Mouse (Mus musculus) stomach, embryonic 15.5 days (tissue): ENCODE results near the gene Sept9. TPM values are rescaled to one million over a fixed set of nuclear protein-coding genes. Genes with fewer than 3 reads are reported as not detected.
A peak's percentile ranks its signal among the peaks of the same experiment; 100 is the strongest.

Experiments
- ATAC-seq: fragments of 200-750 bp; cut with Nextera tagmentation; 2 replicates; pipeline ENCODE4 v1.8.0; 2017; ENCODE audit warnings: low read depth, moderate number of reproducible peaks, moderate TSS enrichment; ENCODE audit not compliant: insufficient read depth, low FRiP score
- H3K27ac ChIP-seq: fragments of 300-500 bp; sonication (generic); 2 replicates; pipeline ENCODE4 v1.5.1; 2015; ENCODE audit warnings: mild to moderate bottlenecking, inconsistent platforms
- H3K27me3 ChIP-seq: fragments of 300-500 bp; sonication (generic); replicated peaks from 2 replicates; pipeline ENCODE4 v1.6.1; 2015; ENCODE audit warnings: inconsistent platforms
- H3K36me3 ChIP-seq: fragments of 300-500 bp; sonication (generic); 2 replicates; pipeline ENCODE4 v1.6.1; 2015; ENCODE audit warnings: inconsistent platforms
- H3K4me1 ChIP-seq: fragments of 300-500 bp; sonication (generic); 2 replicates; pipeline ENCODE4 v1.6.1; 2015; ENCODE audit warnings: inconsistent platforms
- H3K4me2 ChIP-seq: fragments of 300-500 bp; sonication (generic); 2 replicates; pipeline ENCODE4 v1.6.1; 2015; ENCODE audit warnings: mild to moderate bottlenecking, inconsistent platforms
- H3K4me3 ChIP-seq: fragments of 300-500 bp; sonication (generic); replicated peaks from 2 replicates; pipeline ENCODE4 v1.5.1; 2015; ENCODE audit warnings: inconsistent platforms
- H3K9ac ChIP-seq: fragments of 300-500 bp; sonication (generic); 2 replicates; pipeline ENCODE4 v1.6.1; 2015; ENCODE audit warnings: inconsistent platforms
- H3K9me3 ChIP-seq: fragments of 300-500 bp; sonication (generic); 2 replicates; pipeline ENCODE4 v1.6.1; 2016; ENCODE audit warnings: inconsistent platforms
- WGBS: fragments of 180-500 bp; shearing (Covaris S2); methylation state at CpG from one replicate; pipeline ENCODE4 v1.1.7; 2015; 5-methylcytosine and 5-hydroxymethylcytosine counted together
- polyA plus RNA-seq: library from polyadenylated mRNA; unstranded; fragments of >200 nt; fragmentation: Nextera tagmentation; extraction: Ambion mirVana; gene quantifications from 2 replicates; pipeline ENCODE4 v1.2.1, GENCODE M21; 2015

Gene Sept9
- polyA plus RNA-seq, result 107 and 121 TPM in 2 replicates

DNA sequence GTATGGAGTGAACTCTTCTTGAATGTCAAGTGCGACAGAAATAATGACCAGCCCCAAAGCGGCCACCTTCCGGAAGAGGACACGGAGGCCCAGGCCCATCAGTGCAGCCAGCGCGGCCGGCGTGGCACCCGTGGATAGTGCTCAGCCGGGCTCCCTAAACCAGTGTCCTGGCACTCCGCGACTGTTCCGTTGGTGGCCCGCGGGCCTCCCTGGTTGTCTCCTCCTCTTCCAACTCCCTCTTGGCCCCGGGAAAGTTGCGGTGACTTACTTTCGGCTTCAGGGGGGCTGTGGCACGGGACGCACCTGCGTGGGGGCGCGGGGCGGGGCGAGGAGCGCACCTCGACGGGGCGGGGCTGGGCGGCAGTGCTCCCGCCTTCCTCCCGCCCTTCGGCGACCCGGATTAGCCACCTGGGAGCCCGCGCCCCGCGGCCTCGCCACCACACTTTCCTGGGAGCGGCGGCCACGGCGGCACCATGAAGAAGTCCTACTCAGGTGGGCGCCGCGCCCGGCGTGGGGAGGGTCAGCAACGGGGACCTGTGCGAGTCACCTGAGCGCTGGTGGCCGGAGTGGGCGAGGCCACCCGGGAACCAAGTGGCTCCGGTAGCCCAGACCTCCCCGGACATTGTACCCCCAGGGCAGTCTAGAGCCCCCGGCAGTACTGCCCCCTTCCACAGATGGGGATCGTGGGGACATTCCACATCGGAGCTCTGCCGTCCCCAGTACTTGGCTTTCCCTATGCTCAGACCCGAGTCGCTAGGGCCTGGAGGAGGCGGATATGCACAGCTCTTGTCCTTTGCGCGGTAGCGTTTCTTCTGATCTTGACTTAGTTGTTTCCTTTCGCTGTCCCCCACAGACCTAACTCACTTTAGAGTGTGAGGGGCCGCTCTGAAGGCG, at the start of gene Sept9:
Gene Sept9 (plus strand): TSS at position 380 of the 894 bp plus-strand sequence.
- Histone ChIP-seq H3K27me3 (peaks cover 6% of the 10 kb centered on the region; the same call in 1 of the 2 replicates), H3K36me3 (no peaks in the 10 kb centered on the region), H3K4me1 (peaks cover 33% of the 10 kb centered on the region), H3K9me3 (no peaks in the 10 kb centered on the region), H3K27ac (peak within 1 kb of the TSS; percentile 63; the same call in 1 of the 2 replicates), H3K4me3 (peak within 1 kb of the TSS; percentile 57), H3K9ac (peak within 1 kb of the TSS; percentile 46), H3K4me2 (peak within 1 kb of the TSS; percentile 85)
- under 1% methylated on average over 70 of the region's 70 CpGs for WGBS
- ATAC-seq, result 0 out of 2 replicates have a peak, but pooled peaks have one; percentile 29

DNA sequence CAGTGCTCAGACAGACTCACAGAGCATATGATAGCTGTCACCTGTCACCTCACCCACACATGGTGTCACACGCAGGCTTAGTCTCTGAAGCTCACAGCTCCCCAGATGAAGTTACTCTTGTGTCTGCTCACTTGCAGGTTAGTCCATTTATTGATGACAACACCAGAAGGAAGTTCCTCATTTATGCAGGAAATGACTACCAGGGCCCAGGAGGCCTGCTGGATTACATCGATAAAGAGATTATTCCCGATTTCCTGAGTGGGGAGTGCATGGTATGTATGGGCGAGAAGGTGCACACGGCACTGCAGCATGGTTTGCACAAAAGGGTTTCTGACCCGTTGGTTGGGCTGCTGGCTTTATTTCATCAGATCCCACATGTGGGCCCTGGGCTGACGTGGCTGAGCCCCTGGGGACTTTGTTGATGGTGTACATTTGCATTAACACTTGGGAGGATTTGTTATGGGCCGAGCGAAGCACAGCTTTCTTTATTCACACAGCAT, 48.9 kb upstream of the Sept9 start:
- WGBS, result 73% methylated on average over 9 of the region's 9 CpGs
- peaks cover 51% of the 10 kb centered on the region for H3K36me3 ChIP-seq

DNA sequence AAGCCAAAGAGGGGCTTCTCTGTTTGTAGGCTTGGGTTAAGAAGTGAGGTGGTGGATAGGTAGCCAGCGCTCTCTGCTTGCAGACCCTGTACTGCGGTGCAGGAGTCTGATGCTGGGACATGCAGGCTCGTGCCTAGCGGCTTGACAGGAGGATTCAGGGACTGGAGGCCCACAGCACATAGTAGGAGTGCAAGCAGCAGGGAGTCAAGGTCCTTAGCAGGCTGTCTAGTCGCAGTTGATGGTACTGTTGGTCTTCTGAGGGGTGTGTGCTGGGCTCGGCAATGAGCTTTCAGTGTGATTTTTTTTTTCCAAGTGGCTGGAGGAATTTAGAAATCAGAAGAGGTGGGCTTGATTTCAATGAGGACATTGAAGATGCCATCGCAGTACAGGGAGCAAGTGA, 48.0 kb upstream of the Sept9 start:
- no peak for ATAC-seq
- 89% methylated on average over 7 of the region's 7 CpGs for WGBS
- peaks cover 45% of the 10 kb centered on the region for H3K36me3 ChIP-seq

More for the DNA sequence above, 48.9 kb upstream of the Sept9 start:
- H3K4me1 ChIP-seq, result peaks cover 12% of the 10 kb centered on the region; the same call in 1 of the 2 replicates
- no peak overlapping the region for H3K27ac ChIP-seq
- no peak for ATAC-seq
- H3K9me3 ChIP-seq, result no peaks in the 10 kb centered on the region
- no peak overlapping the region for H3K4me3 ChIP-seq
- H3K4me2 ChIP-seq, result no peak overlapping the region
- no peak overlapping the region for H3K9ac ChIP-seq
- no peaks in the 10 kb centered on the region for H3K27me3 ChIP-seq

DNA sequence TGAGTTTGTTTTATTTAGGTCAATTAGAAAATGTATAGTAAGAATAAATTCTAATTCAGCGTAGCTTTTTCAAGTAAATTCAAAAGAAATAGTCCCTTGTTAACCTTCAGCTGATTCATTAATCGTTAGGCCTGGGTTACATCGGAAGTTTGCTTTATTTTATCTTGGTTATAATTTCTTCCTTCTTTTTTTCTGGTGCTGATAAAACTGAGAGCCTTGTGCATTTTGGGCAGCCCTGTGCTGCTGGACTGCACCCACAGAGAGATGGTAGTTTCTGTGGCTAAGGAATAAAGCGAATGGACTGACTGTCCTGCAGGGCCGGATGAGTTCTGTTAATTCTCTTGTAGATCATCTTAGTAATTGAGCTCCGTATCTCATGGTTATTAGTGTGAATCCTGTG, 46.9 kb upstream of the Sept9 start:
- Histone ChIP-seq H3K27ac (no peak overlapping the region), H3K4me2 (no peak overlapping the region), H3K9ac (no peak overlapping the region), H3K4me1 (peaks cover 18% of the 10 kb centered on the region; the same call in 1 of the 2 replicates), H3K36me3 (peaks cover 48% of the 10 kb centered on the region), H3K27me3 (no peaks in the 10 kb centered on the region), H3K9me3 (no peaks in the 10 kb centered on the region), H3K4me3 (no peak overlapping the region)
- WGBS, result 87% methylated on average over 6 of the region's 6 CpGs
- no peak for ATAC-seq

More for the DNA sequence above, 48.0 kb upstream of the Sept9 start:
- Histone ChIP-seq H3K4me1 (peaks cover 18% of the 10 kb centered on the region; the same call in 1 of the 2 replicates), H3K4me2 (no peak overlapping the region), H3K9ac (no peak overlapping the region), H3K27me3 (no peaks in the 10 kb centered on the region), H3K9me3 (no peaks in the 10 kb centered on the region), H3K27ac (no peak overlapping the region), H3K4me3 (no peak overlapping the region)

DNA sequence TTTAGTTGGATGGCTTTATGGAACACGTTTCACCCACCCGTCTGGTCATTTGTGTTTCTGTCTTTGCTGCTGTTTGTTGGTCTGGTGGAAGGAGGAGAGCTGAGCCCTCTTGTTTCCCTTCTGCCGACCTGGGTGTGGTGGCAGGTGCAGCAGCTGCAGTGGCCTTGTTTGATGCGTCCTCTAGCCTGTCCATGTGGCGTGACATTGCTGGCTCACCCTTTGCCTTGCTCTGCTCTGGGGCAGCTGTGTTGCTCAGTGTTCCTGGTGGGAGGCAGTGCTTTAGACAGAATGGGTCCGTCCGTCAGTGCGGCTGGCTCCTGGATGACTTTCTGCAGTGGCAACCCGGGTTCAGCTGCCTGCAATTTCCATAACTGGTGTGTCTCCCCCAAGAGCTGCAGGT, 45.9 kb upstream of the Sept9 start:
- H3K9me3 ChIP-seq, result no peaks in the 10 kb centered on the region
- H3K27me3 ChIP-seq, result no peaks in the 10 kb centered on the region
- peaks cover 18% of the 10 kb centered on the region; the same call in 1 of the 2 replicates for H3K4me1 ChIP-seq
- no peak overlapping the region for H3K4me2 ChIP-seq
- peak overlapping the region; percentile 72 for H3K27ac ChIP-seq
- H3K9ac ChIP-seq, result no peak overlapping the region
- ATAC-seq, result no peak
- peaks cover 44% of the 10 kb centered on the region for H3K36me3 ChIP-seq
- WGBS, result 63% methylated on average over 9 of the region's 9 CpGs
- H3K4me3 ChIP-seq, result no peak overlapping the region

DNA sequence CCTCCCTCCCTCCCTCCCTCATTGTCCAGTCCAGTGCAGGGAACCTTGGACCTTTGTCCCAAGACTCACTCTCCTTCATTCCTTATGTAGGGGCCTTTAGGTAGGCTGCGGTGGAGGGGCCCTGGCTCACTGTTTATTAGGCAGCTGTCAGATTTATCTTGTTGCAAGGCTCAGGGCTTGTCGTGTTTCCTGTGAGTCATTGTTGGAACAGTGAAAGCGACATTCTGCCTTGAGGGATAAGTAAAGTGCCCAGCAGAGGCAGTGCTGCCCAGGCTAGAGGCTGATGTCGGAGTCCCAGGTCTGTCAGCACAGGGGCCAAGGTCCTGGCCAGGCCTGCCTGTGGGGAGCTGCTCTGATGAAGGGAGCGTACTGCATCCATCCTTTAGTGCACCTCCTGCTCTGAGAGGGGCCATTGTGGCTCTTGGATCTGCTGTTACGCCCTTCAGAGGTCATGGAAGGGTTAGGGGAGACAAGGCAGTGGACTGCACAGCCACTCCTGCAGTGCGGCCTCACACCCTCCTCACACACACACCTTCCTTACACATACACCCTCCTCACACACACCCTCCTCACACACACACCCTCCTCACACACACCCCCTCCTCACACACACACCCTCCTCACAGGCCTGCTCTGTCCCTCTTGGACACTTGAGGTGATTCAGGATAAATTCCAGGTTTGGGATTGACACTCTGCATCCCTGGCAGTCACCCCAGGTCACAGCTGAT, 45.2 kb upstream of the Sept9 start:
- no peak overlapping the region for H3K4me3 ChIP-seq

DNA sequence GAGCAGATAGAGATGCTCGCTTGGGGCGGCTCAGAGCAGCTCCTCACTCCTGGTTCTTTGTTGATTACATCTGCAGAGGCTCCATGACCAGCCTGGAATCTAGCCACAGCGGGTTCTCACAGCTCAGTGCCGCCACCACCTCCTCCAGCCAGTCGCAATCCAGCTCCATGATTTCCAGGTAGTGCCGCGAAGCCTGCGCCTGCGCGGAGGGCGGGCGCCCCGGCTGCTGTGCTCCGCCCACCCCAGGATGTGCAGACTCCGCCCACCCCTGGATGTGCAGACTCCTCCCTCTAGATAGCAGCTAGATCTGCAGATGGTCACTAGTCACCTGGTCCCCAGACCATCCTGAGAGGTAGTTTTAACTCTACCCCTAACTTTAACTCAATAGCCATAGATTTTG, 42.7 kb upstream of the Sept9 start:
- no peak overlapping the region for H3K9ac ChIP-seq
- WGBS, result 32% methylated on average over 13 of the region's 15 CpGs
- H3K9me3 ChIP-seq, result no peaks in the 10 kb centered on the region
- H3K27ac ChIP-seq, result no peak overlapping the region
- no peak overlapping the region for H3K4me2 ChIP-seq
- H3K27me3 ChIP-seq, result no peaks in the 10 kb centered on the region
- no peak overlapping the region for H3K4me3 ChIP-seq
- H3K4me1 ChIP-seq, result peaks cover 20% of the 10 kb centered on the region; the same call in 1 of the 2 replicates
- peaks cover 29% of the 10 kb centered on the region for H3K36me3 ChIP-seq
- no peak for ATAC-seq

More for the DNA sequence above, 45.2 kb upstream of the Sept9 start:
- H3K27me3 ChIP-seq, result no peaks in the 10 kb centered on the region
- no peak overlapping the region for H3K4me2 ChIP-seq
- H3K27ac ChIP-seq, result peak overlapping the region; percentile 63; the same call in 1 of the 2 replicates
- peaks cover 39% of the 10 kb centered on the region for H3K36me3 ChIP-seq
- no peaks in the 10 kb centered on the region for H3K9me3 ChIP-seq
- H3K9ac ChIP-seq, result no peak overlapping the region
- ATAC-seq, result peak; percentile 80
- 38% methylated on average over 7 of the region's 7 CpGs for WGBS
- H3K4me1 ChIP-seq, result peaks cover 20% of the 10 kb centered on the region; the same call in 1 of the 2 replicates

DNA sequence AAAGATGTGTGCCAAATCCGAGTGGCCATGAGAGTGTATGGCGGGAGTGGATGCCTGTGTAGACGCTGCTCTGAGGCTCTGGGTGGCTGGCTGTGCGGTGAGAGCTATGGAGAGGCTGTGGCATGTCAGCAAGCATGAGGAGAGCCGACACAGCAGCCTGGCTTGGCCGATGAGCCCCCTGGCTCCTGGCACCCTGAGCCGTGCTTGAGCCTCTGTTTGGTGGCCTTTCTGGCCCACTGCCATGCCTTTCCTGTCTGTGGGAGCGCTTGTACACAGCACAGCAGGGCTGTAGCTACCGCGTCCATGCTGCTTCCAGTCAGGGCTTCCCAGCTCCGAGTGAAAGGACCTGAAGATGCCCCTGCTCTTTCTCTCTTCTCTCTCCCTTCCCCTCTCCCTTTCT, 41.1 kb upstream of the Sept9 start:
- ATAC-seq, result no peak
- peaks cover 17% of the 10 kb centered on the region; the same call in 1 of the 2 replicates for H3K4me1 ChIP-seq
- H3K9me3 ChIP-seq, result no peaks in the 10 kb centered on the region
- H3K4me2 ChIP-seq, result no peak overlapping the region
- H3K9ac ChIP-seq, result no peak overlapping the region
- H3K27me3 ChIP-seq, result no peaks in the 10 kb centered on the region
- peaks cover 28% of the 10 kb centered on the region for H3K36me3 ChIP-seq
- no peak overlapping the region for H3K27ac ChIP-seq
- H3K4me3 ChIP-seq, result no peak overlapping the region
- 72% methylated on average over 11 of the region's 11 CpGs for WGBS

DNA sequence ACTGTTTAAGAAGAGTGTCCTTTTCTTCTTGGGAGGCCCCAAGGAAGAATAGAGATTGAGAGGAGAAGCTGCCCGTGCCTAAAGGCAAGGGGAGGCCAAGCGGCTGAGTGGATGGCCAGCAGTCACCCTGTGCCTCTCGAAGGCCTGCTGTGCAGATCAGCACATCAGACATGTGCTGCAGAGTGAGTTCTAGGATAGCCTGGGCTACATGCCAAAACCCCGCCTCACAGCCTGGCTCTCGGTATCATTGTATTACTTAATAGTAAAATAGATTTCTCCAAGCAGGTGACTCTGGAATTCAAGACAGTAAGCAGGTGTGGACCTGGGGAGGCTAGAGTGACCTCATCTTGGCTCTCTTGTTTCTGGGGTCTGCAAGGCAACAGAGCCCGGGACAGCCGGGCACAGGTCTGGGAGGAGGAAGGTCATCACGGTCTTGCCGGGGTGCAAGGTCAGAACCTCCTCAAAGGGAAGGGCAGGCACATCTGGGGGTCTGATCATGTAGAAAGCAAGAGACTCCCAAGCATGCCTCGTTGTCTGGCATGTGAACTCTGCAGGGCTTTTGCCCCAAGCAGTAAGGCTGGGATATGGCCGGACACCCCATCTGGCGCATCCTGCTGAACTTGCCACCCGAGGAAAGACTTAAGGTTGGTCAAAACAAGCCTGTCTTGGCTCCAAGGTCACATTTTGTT, 40.1 kb upstream of the Sept9 start:
- no peak overlapping the region for H3K9ac ChIP-seq
- 82% methylated on average over 13 of the region's 13 CpGs for WGBS
- peaks cover 12% of the 10 kb centered on the region; the same call in 1 of the 2 replicates for H3K4me1 ChIP-seq
- H3K4me3 ChIP-seq, result no peak overlapping the region
- H3K9me3 ChIP-seq, result no peaks in the 10 kb centered on the region
- no peak overlapping the region for H3K4me2 ChIP-seq
- H3K27ac ChIP-seq, result no peak overlapping the region
- H3K36me3 ChIP-seq, result peaks cover 28% of the 10 kb centered on the region
- no peaks in the 10 kb centered on the region for H3K27me3 ChIP-seq
- ATAC-seq, result no peak

DNA sequence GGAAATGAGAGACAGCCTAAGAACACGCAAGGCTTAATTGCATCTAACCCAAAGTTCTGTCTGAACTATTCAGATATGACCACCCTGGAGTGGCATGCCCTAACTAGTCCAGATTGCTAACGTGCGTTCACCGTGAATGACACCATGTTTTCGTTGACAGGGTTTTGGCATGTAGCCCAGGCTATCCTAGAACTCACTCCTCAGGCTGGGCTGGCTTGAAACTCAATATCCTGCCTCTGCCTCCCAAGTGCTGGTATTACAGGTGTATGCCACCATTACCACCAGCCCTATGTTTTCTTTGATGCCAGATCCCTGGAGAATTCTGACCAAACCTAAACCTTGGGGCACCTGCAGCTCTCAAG, 39.5 kb upstream of the Sept9 start:
- Histone ChIP-seq H3K36me3 (peaks cover 28% of the 10 kb centered on the region), H3K27ac (no peak overlapping the region), H3K4me3 (no peak overlapping the region), H3K27me3 (no peaks in the 10 kb centered on the region), H3K4me1 (peaks cover 8% of the 10 kb centered on the region; the same call in 1 of the 2 replicates), H3K4me2 (no peak overlapping the region), H3K9me3 (no peaks in the 10 kb centered on the region), H3K9ac (no peak overlapping the region)
- 75% methylated on average over 5 of the region's 5 CpGs for WGBS
- ATAC-seq, result no peak

DNA sequence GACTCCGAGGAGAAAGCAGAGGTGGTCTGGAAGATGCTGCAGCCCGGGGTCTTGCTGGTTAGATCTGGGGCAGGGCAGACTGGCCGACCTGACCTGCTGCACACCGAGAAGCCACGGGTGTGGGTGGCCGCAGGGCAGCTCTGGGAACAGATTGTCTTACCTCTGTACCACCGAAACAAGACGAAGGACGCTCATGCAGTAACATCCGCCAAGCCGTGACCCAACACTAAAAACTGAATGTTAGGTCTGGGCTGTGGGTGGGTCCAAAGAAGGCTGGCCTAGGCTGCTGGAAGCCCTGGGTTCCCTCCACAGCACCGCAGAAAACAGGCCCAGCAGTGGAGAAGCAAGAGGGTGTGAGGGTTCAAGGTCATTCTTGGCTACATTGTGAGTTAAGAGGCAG, 38.7 kb upstream of the Sept9 start:
- ATAC-seq, result no peak
- peaks cover 20% of the 10 kb centered on the region for H3K36me3 ChIP-seq

More for the DNA sequence above, 38.7 kb upstream of the Sept9 start:
- H3K9ac ChIP-seq, result no peak overlapping the region
- no peaks in the 10 kb centered on the region for H3K27me3 ChIP-seq
- no peak overlapping the region for H3K27ac ChIP-seq
- no peak overlapping the region for H3K4me2 ChIP-seq
- peaks cover 8% of the 10 kb centered on the region; the same call in 1 of the 2 replicates for H3K4me1 ChIP-seq
- H3K9me3 ChIP-seq, result no peaks in the 10 kb centered on the region
- WGBS, result 92% methylated on average over 12 of the region's 12 CpGs
- no peak overlapping the region for H3K4me3 ChIP-seq
